Mouse (Mus musculus): ENCODE data around the gene Mt3.

GRCm38 (mm10) chr8:94187290-94188002 lies 35.0 kb downstream of the Mt3 start:
- TF ChIP-seq CTCF (IDR thresholded peaks at IDR 0.05; ENCODE audit: control insufficient read depth, insufficient read depth, insufficient read length) (no peak), MYOG (IDR thresholded peaks at IDR 0.05; ENCODE audit: control insufficient read depth, extremely low read depth, insufficient read length) (no peak), USF1 (IDR thresholded peaks at IDR 0.05; ENCODE audit: low read depth) (no peak), CEBPB (IDR thresholded peaks at IDR 0.05; ENCODE audit: low read depth) (no peak), FOSL1 (IDR thresholded peaks at IDR 0.05; ENCODE audit: insufficient read depth, low read length, poor library complexity, severe bottlenecking) (no peak)
